Mouse (Mus musculus) spleen, postnatal 10 days (tissue): Measurements from ENCODE around the gene Ddhd1.

Experiments used
- DNase-seq, 2 experiments: peaks; one replicate each; pipeline ENCODE4 v3.0.0; 2021 to 2022; ENCODE audit warnings: low spot score in 2 of 2

Ddhd1 gene

GRCm38 (mm10) chr14:45644786-45645185 is 13.2 kb downstream of the Ddhd1 start:
- DNase-seq, result no peak

DNA sequence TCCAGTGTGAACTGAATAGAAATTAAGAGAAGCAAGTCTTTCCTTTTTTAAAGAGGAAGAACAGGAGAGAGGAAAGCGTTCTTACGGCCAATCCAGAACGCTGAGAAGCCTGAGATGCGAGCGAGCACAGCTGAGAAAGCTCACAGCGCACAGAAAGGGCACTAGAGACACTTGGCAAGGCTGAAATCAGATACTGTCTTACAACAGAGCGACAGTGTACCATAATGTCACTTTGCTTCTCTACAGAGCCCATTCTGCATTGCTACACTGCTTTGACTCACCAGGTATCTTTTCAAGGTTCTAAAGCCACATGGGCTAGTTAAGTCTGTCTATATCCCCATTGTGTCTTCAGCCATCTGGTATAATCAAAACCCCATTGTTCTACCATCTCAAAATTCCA is 13.7 kb downstream of the Ddhd1 start:
- DNase-seq, result no peak

GRCm38 (mm10) chr14:45643461-45643860 is 14.5 kb downstream of the Ddhd1 start:
- no peak for DNase-seq

DNA sequence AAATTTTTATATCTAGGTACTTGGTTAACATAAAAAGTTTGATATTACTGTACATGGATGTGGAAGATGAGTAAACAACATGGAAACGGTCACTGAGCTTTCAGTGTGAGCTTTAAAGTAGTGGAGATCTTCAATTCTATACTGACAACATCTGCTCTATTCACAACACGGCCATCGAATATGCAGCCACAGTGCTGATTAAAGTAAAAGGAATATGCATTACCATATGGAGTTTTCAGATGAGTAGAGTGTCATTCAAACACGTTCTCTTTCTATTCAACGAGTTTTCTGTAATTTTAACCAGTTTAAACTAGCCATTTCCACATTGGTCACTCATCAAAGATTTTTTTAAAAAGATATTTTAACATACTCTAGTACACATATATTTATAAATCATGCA is 15.1 kb downstream of the Ddhd1 start:
- no peak for DNase-seq

GRCm38 (mm10) chr14:45642217-45642616 is 15.7 kb downstream of the Ddhd1 start:
- no peak for DNase-seq

DNA sequence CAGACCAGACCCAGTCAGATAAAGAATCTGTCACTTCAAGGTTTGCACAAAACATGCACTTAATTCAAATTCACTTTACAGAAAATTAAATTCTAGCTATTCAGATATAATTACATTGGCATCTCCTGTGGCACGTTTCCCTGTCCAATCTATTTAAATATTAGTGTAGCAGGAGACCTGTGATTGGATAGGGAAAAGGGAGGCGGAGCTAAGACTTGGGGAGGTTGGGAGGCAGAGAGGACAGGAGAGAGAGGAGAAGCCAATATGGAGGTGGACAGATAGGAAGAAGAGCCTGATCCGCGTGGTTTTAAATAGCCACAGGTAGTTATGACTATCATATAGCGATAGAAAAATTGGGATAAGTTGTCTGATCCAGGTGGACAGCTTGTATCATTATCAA is 19.2 kb downstream of the Ddhd1 start:
- DNase-seq, result no peak

- no peak for DNase-seq
Observed at GRCm38 (mm10) chr14:45635496-45635895, 22.4 kb downstream of the Ddhd1 start.

DNA sequence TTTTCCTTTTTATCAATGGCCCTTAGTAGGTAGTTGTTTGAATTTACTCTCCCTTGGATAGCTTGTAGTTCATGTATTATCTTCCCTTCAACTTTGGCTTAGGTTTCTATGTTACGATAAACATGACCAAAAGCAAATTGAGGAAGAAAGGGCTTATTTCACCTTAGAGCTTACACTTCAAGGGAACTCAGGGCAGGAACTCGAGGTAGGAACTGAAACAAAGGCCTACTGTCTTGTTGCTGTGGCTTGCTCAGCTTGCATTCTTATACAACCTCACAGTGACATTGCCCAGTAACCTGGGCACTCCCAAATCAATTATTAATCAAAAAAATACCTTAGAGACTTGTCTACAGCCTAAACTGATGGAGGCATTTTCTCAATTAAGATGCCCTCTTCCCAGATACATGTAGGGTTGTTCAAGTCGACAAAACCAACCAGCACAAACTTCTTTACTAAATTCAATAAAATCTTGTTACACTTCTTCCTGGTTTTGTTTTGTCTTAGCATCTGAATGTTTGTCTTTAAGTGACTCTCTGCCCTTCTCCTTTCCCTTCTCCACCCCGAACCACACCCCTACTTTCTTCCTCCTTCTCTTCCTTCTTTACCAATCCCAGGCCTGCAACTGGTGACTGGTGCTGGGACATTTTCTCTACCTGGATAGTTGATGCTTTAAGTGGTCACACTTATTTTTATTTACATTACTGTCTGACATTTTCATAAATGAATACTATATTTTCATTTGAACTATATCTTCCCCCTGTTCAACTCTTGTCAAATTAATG is 25.0 kb downstream of the Ddhd1 start:
- DNase-seq, result no peak

GRCm38 (mm10) chr14:45630544-45630943 is 27.4 kb downstream of the Ddhd1 start:
- no peak for DNase-seq

- DNase-seq, result no peak
Observed at GRCm38 (mm10) chr14:45629938-45630337, 28.0 kb downstream of the Ddhd1 start.

- no peak for DNase-seq
Observed at GRCm38 (mm10) chr14:45618351-45618750, 39.6 kb downstream of the Ddhd1 start.

DNA sequence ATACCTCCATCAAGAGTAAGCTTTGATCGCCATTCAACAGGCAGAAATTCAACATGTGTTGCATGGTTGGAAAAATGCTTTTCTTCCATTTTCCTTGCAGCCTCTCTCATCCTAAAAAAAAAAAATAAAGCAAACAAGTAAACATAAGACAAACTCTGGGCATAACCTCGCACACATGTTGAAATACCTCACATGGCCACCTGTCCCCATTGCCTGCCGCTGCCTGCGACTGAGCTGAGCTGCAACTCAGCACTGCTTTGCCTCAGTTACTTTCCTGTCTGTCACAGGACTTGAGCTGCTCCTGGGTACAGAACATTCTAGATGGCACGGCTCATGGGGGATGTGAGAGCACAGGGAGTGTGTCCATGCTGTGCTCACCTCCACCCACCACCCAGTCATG is 41.4 kb downstream of the Ddhd1 start:
- no peak for DNase-seq

GRCm38 (mm10) chr14:45615776-45616175 is 42.2 kb downstream of the Ddhd1 start:
- no peak for DNase-seq

- DNase-seq, result no peak
Observed at GRCm38 (mm10) chr14:45614822-45615221, 43.1 kb downstream of the Ddhd1 start.

DNA sequence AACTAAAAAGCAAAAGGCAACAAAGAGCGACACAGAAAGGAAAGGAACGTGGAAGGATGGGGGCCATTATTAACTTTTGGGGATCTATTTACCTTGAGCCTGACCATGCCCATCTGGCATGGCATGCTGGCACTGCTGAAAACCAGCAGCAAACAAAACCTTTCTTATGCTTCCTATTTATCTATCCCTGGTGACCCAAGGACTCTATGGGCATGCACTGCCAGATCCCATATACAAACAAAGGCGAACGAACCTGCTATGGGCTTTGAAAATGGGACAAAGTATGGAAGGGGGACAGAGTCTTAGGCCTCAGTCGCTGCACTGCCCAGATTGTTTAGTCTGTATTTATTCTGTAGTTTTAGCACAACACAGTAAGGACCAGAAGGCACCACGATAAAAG is 43.5 kb downstream of the Ddhd1 start:
- DNase-seq, result no peak

GRCm38 (mm10) chr14:45611654-45612053 is 46.3 kb downstream of the Ddhd1 start:
- DNase-seq, result no peak

DNA sequence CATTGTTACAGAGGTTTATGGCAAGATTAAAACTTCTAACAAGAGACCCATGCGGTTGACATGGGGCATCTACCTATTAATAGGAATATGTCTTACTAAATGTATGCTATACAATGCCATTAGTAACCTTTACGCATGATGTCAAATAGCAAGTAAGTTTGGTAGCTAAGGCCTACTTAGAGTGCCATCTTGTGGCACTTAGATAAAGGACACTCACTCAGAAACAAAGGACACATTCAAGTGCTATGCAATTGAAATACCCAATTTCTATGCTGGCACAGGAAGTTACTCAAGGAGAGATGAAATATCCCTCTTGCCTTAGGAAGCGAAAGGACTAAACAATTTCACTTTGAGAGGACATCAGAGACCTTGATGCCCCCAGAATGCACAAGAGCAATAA is 55.9 kb downstream of the Ddhd1 start:
- DNase-seq, result no peak

- no peak for DNase-seq
Observed at GRCm38 (mm10) chr14:45600587-45600986, 57.4 kb downstream of the Ddhd1 start.

- no peak for DNase-seq
Observed at GRCm38 (mm10) chr14:45597855-45598254, 60.1 kb downstream of the Ddhd1 start.

DNA sequence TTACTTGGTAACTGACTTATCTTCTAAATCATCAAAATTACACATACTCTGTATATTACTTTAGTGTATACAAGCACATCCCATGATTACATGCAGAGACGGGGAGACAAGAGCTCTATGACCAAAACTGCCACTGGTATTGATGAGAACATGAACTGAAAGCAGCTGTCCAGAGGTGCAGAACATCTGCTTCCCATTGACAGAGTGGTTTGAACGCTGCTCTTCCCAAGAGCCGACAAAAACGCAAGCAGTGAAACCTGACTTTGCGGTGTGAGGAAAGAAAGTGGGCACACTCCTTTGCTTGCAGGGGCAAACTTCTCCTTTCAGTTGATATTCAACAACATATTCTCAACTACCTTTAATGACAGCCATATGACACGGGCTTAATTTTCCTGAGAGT is 64.7 kb downstream of the Ddhd1 start:
- DNase-seq, result no peak

DNA sequence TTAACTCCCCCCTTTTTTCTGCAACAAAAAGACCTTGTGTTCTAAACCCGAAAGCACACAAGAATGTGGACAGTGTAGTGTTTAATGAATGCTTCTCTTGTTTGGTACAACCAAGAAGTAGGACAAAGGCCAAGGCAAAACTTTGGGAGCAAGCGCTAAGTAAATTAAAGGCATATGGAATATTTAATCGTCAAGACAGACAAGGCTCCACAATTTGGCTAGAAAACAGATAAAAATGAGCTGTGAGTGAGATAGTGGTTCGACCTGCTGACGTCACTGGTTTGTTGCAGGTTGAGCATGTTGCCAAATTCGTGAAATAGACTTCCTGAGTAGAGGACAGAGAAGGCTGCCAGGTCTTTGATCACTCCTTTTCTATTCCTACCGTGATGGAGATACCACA is 69.5 kb downstream of the Ddhd1 start:
- DNase-seq, result no peak

DNA sequence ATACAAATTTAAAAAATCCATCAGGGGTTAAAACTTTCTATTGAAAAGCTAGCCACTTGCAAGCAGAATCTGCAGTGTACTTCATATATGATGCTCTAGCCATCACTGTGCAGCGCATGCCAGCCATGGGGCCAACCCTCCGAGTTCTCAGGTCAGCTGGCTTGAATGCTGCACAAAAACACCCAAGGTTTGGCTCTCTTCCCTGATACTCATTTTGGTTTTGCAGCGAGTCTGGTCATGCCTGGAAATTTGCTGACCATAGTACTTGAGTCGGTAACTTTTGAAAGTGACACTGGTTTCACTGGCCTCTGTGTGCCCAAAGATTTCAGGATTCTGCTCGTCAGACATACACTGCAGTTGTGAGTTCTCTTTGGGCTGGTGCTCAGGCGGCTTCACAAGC is 70.4 kb downstream of the Ddhd1 start:
- DNase-seq, result no peak

DNA sequence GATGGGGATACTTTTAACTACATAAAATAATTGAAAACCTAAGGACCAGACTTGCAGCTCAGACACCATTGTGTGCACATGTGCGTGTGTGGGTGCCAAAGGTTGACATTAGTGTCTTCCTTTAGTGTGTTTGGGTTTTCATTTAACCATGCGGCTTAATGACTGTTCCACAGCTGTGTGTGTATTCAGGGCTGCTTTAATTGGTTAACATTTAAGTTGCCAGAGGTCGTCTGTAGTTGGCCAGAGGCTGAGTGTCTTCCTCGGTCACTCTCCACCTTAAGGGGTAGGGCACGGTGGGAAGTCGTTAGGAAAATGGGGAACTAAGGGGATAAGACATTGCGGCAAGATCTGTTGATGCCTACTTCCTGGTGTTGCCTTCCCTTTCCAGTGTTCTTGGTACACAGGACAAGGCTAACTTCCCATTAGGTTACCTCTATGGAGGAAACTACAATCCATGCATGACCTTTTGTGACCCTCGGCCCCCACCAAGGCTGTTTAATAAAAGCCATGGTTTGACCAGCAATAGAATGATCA is 74.4 kb downstream of the Ddhd1 start:
- DNase-seq, result no peak
